Mouse (Mus musculus) midbrain, embryonic 11.5 days (tissue): ENCODE data around the gene Spag16. TPM values are rescaled to one million over a fixed set of nuclear protein-coding genes. Genes with fewer than 3 reads are reported as not detected.
A peak's percentile ranks its signal among the peaks of the same experiment; 100 is the strongest.

Experiments used
- ATAC-seq: fragments of 200-750 bp; cut with Nextera tagmentation; 2 replicates; pipeline ENCODE4 v1.8.0; 2017; ENCODE audit warnings: moderate TSS enrichment, moderate library complexity; ENCODE audit not compliant: low FRiP score
- DNase-seq: peaks from one replicate; pipeline ENCODE4 v3.0.0; 2015; ENCODE audit warnings: low spot score; ENCODE audit errors: missing footprints
- H3K27ac ChIP-seq: fragments of 300-500 bp; sonication (generic); 2 replicates; pipeline ENCODE4 v1.5.1; 2014; ENCODE audit warnings: low read depth, low read length
- H3K27me3 ChIP-seq: fragments of 300-500 bp; sonication (generic); 2 replicates; pipeline ENCODE4 v1.6.1; 2014; ENCODE audit warnings: mild to moderate bottlenecking, low read length, moderate library complexity, mixed read lengths; ENCODE audit not compliant: control insufficient read depth, insufficient read depth
- H3K36me3 ChIP-seq: fragments of 300-500 bp; sonication (generic); 2 replicates; pipeline ENCODE4 v1.6.1; 2014; ENCODE audit warnings: mild to moderate bottlenecking, low read length, moderate library complexity, mixed read lengths; ENCODE audit not compliant: control insufficient read depth, insufficient read depth
- H3K4me1 ChIP-seq: fragments of 300-500 bp; sonication (generic); 2 replicates; pipeline ENCODE4 v1.6.1; 2014; ENCODE audit warnings: low read length; ENCODE audit not compliant: control insufficient read depth, insufficient read depth
- H3K4me2 ChIP-seq: fragments of 300-500 bp; sonication (generic); 2 replicates; pipeline ENCODE4 v1.6.1; 2014; ENCODE audit warnings: mild to moderate bottlenecking, moderate library complexity
- H3K4me3 ChIP-seq: fragments of 300-500 bp; sonication (generic); 2 replicates; pipeline ENCODE4 v1.5.1; 2014; ENCODE audit warnings: low read depth, low read length
- H3K9ac ChIP-seq: fragments of 300-500 bp; sonication (generic); 2 replicates; pipeline ENCODE4 v1.6.1; 2014; ENCODE audit warnings: low read length
- H3K9me3 ChIP-seq: fragments of 300-500 bp; sonication (generic); 2 replicates; pipeline ENCODE4 v1.6.1; 2016; ENCODE audit warnings: low read length; ENCODE audit not compliant: control insufficient read depth
- WGBS: fragments of 180-500 bp; shearing (Covaris S2); extraction: QIAGEN DNeasy Blood & Tissue Kit; methylation state at CpG from one replicate; pipeline ENCODE4 v1.1.7; 2014; 5-methylcytosine and 5-hydroxymethylcytosine counted together
- polyA plus RNA-seq: library from polyadenylated mRNA; unstranded; fragments of >200 nt; fragmentation: Nextera tagmentation; extraction: Ambion mirVana; gene quantifications from 2 replicates; pipeline ENCODE4 v1.2.1, GENCODE M21; 2014

The Spag16 gene
- polyA plus RNA-seq, 1 experiment from 2014 or later, result 3.7 TPM

DNA sequence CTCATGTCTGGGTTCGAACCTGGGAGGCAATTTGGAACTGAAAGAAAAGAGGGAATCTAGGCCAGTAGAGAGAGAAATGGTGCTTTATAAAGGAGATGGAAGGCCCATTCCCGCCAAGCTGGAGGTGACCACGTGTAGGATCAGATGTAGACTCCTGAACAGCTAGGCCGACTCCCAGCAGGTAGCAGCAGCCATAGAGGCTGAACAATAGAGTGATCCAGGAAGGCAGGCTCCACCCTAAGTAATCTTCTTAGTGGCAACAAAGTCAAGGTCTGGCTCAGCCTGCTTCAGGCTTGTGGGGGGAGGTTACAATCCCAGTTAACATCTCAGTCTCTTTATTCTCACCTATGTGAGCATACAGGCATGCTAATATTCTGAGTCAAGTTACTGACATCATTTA lies 494.2 kb downstream of the Spag16 start:
- 69% methylated on average over 4 of the region's 4 CpGs for WGBS
- Histone ChIP-seq H3K9me3 (no peaks in the 10 kb centered on the region), H3K36me3 (no peaks in the 10 kb centered on the region), H3K27ac (no peak overlapping the region), H3K4me2 (no peak overlapping the region), H3K9ac (no peak overlapping the region), H3K4me3 (no peak overlapping the region), H3K27me3 (no peaks in the 10 kb centered on the region), H3K4me1 (no peaks in the 10 kb centered on the region)
- no peak for DNase-seq
- no peak for ATAC-seq

DNA sequence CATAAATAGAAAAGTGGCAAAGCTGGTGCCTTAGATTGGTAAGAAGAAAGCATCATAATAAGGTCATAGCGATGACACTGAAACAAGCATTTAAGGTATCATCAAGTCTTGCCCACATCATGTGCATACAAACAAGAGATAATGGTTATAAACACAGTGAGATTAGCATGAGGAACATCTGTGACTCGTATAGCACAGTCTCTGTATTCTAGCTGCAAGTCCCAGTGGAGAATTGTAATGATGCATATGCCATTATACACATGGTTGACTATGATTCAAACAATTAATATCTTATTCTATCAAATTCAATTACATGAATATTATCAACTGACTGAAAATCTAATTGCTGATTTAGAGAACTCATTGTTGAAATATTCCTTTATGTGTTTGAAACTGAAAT lies 519.4 kb downstream of the Spag16 start:
- no peak for DNase-seq
- no peaks in the 10 kb centered on the region for H3K36me3 ChIP-seq
- no peaks in the 10 kb centered on the region for H3K9me3 ChIP-seq
- no peak for ATAC-seq
- no peak overlapping the region for H3K27ac ChIP-seq
- 77% methylated on average over 2 of the region's 2 CpGs for WGBS
- H3K4me2 ChIP-seq, result no peak overlapping the region
- H3K4me1 ChIP-seq, result no peaks in the 10 kb centered on the region
- H3K4me3 ChIP-seq, result no peak overlapping the region
- no peaks in the 10 kb centered on the region for H3K27me3 ChIP-seq
- H3K9ac ChIP-seq, result no peak overlapping the region

DNA sequence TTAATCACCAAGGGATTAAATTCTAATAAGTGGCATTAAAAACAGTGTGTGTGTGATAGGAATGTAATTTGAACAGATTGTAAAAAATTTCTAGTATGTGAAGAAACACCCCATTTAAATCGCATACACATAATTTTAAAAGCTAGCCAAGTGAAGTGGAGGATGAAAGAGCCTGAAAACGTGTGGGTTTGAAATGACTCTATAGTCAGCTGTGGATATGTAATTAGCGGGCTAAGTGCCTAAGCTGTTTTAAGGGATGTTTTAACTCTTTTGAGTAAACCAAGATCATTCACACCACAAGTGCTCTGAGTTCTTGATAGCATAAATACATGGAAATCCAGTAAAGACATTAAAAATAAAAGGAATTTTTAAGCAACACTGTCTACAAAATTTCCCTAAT lies 524.6 kb downstream of the Spag16 start:
- Histone ChIP-seq H3K4me3 (no peak overlapping the region), H3K9ac (no peak overlapping the region), H3K4me2 (no peak overlapping the region), H3K27me3 (no peaks in the 10 kb centered on the region), H3K9me3 (no peaks in the 10 kb centered on the region), H3K36me3 (no peaks in the 10 kb centered on the region), H3K27ac (no peak overlapping the region), H3K4me1 (no peaks in the 10 kb centered on the region)
- ATAC-seq, result no peak
- WGBS, result 81% methylated on average over 3 of the region's 3 CpGs
- no peak for DNase-seq

DNA sequence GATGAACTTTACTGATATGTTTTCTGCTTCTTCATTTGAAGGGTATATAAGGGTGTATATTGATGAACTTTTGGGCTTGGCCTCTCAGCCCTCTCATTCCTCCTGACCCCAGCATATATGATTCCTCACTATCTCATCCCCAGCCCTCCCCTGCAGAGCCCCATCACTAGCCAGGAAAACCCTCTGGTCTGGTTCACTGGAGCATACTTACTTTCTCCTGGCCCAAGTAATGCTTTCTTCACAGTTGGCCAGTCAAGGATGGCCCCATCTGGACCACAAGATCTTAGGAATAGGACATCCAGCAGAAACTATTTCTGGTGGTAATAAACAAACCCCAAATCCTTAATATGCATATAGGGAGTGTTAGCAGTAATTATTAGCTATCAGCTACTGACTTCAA lies 527.2 kb downstream of the Spag16 start:
- Histone ChIP-seq H3K36me3 (no peaks in the 10 kb centered on the region), H3K27ac (no peak overlapping the region), H3K9me3 (no peaks in the 10 kb centered on the region), H3K27me3 (no peaks in the 10 kb centered on the region), H3K9ac (no peak overlapping the region), H3K4me3 (no peak overlapping the region), H3K4me2 (no peak overlapping the region), H3K4me1 (no peaks in the 10 kb centered on the region)
- DNase-seq (no peak), ATAC-seq (no peak)

DNA sequence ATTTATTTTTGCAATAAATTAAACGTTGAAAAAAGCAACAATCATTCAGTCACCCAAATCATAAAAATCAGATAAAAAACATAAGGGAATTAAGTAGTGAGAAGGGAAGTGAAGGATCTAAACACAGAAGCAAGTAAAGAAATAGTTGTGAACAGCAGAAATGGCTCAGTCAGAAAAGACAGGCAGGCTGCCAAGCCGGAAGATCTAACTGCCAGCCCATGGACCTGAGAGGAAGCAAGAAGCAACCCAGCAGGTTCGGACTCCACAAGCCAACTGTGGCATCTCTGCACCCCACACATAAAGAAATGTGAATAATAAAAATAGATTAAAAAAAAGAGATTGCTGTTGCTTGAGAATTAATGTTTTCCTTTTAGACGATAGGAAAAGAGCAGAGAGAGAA lies 545.0 kb downstream of the Spag16 start:
- WGBS, result 82% methylated on average over 4 of the region's 4 CpGs

DNA sequence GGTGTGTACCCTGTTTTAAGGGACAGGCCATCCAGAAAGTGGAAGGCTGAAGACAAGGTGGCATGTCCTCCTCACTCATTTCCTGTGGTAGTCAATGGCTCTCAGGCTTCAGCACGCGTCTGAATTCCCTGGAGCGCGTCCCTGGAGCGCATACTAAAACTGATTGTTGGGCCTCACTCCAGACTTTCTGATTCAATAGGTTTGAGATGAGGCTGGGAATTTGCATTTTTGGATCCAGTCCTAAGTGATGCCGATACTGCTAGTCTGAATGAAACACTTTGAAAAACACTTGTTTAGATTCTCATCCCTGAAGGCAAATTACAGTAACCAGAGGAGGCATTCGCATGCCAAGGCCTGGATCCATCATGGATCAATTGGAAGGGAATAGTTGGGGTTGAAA lies 553.3 kb downstream of the Spag16 start:
- Histone ChIP-seq H3K27me3 (no peaks in the 10 kb centered on the region), H3K27ac (no peak overlapping the region), H3K9me3 (no peaks in the 10 kb centered on the region), H3K4me1 (no peaks in the 10 kb centered on the region), H3K36me3 (no peaks in the 10 kb centered on the region), H3K4me3 (no peak overlapping the region), H3K4me2 (no peak overlapping the region), H3K9ac (no peak overlapping the region)
- ATAC-seq (no peak), DNase-seq (no peak)
- WGBS, result 81% methylated on average over 7 of the region's 7 CpGs

More for the DNA sequence above, 545.0 kb downstream of the Spag16 start:
- no peak overlapping the region for H3K4me3 ChIP-seq
- no peaks in the 10 kb centered on the region for H3K4me1 ChIP-seq
- no peaks in the 10 kb centered on the region for H3K27me3 ChIP-seq
- ATAC-seq (no peak), DNase-seq (no peak)
- no peaks in the 10 kb centered on the region for H3K36me3 ChIP-seq
- H3K9ac ChIP-seq, result no peak overlapping the region
- no peak overlapping the region for H3K27ac ChIP-seq
- no peaks in the 10 kb centered on the region for H3K9me3 ChIP-seq
- no peak overlapping the region for H3K4me2 ChIP-seq

DNA sequence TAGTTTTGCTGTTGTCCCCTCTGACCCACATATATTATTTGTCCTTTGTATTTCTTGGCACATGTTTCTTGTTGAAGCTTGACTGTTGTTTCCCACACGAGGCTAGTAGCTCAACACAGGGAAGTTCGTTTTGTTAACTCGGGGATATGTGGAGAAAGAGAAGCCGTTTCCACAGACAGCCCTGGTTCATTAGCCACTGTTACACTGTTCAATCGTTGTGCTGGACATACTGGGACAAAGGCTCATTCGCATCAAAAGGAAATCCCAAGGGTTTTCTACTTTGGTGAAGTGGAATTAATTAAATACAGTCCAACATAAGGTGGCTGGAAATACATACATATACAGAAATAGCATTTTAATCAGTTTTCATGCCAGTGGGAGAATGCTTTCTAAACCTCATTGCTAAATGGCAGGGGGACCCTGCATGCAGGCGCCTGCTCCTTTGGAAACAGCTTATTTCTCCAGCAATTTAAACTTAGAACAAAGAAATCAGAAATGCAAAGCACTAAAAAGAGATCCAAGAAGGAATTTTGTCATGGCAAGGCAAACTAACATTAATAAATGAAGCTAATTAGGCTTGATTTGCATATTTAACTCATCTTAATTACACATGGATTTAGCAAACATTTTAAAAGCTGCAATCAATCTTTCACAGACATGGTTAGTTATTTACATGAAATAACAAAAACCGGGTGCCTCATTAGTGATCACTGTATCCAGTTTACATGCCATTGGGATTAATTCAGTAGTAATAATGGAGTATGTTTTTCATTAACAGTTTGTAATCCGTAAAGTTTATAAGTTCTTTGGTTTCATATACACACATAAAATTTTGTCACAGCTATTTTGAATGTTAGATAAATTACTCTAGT lies 615.7 kb downstream of the Spag16 start:
- no peak overlapping the region for H3K4me2 ChIP-seq
- DNase-seq, result no peak
- no peak overlapping the region for H3K9ac ChIP-seq
- no peaks in the 10 kb centered on the region for H3K9me3 ChIP-seq
- no peak overlapping the region for H3K27ac ChIP-seq
- 66% methylated on average over 9 of the region's 9 CpGs for WGBS
- H3K4me1 ChIP-seq, result no peaks in the 10 kb centered on the region
- peak; percentile 44; the same call in 1 of the 2 replicates for ATAC-seq
- no peaks in the 10 kb centered on the region for H3K36me3 ChIP-seq
- no peak overlapping the region for H3K4me3 ChIP-seq
- H3K27me3 ChIP-seq, result no peaks in the 10 kb centered on the region

DNA sequence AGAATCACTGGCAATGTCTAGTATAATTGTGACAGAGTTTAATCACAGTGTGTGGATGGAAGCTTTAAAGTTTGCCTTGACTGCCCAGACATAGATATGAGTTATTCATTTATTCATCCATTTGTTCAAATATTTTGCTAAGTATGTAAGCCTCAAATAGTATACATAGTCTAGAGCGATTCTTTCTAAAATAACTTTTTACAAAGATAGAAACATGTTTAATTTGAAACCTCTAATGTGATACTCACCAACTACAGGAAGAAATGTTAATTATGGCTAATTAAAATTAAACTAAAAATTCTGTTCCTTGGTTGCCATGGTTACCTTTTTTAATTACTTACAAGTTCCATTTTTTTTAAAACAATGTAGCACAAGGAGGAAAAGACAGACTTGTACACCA lies 653.1 kb downstream of the Spag16 start:
- Histone ChIP-seq H3K27ac (no peak overlapping the region), H3K9me3 (no peaks in the 10 kb centered on the region), H3K4me3 (no peak overlapping the region), H3K36me3 (no peaks in the 10 kb centered on the region), H3K4me1 (no peaks in the 10 kb centered on the region), H3K27me3 (no peaks in the 10 kb centered on the region), H3K4me2 (no peak overlapping the region), H3K9ac (no peak overlapping the region)
- ATAC-seq (no peak), DNase-seq (no peak)
- 95% methylated on average over 1 of the region's 1 CpGs for WGBS

DNA sequence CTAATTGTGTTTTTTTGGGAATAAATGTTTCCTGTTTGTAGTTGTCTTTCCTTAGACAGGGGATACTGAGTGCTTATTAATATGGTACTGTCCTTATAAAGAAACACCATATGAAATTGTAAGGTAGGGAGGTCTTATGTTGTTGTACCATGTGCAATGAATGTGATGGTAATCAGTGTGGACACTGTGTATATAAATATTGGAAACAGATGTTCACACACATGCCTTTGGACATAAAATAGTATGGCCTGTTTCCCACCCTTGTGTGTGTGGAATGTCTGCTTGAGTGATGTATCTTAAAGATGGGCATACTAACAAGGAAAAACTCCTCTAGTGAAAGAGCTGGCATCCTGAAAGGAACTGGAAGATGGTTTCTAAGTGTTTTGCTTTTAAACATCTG lies 692.1 kb downstream of the Spag16 start:
- Histone ChIP-seq H3K27me3 (no peaks in the 10 kb centered on the region), H3K4me1 (no peaks in the 10 kb centered on the region), H3K27ac (no peak overlapping the region), H3K9ac (no peak overlapping the region), H3K4me3 (no peak overlapping the region), H3K9me3 (no peaks in the 10 kb centered on the region; the same call in 1 of the 2 replicates), H3K4me2 (no peak overlapping the region), H3K36me3 (no peaks in the 10 kb centered on the region)
- no peak for DNase-seq
- ATAC-seq, result no peak
